Mouse (Mus musculus): ENCODE measurements around the gene Psmb6.

- TF ChIP-seq ZNF384 (IDR thresholded peaks at IDR 0.05; ENCODE audit: low read depth, low read length) (no peak), HCFC1 (IDR thresholded peaks at IDR 0.05; ENCODE audit: borderline replicate concordance, insufficient read depth, low read length) (no peak)
Observed at GRCm38 (mm10) chr11:70566586-70566985, 41.4 kb downstream of the Psmb6 start.

Data from ES-E14 (cell line).